Mouse (Mus musculus) lung, postnatal 0 days (tissue): Measurements from ENCODE around the gene Adcy5.

Experiments used
- CTCF ChIP-seq: IDR thresholded peaks from 2 replicates; pipeline ENCODE4 v1.5.1; 2016; ENCODE audit warnings: antibody characterized with exemption, mild to moderate bottlenecking
- EP300 ChIP-seq: IDR thresholded peaks from 2 replicates; pipeline ENCODE4 v1.6.1; 2016; ENCODE audit warnings: antibody characterized with exemption, mild to moderate bottlenecking, control low read depth

- no peak for TF ChIP-seq CTCF
- TF ChIP-seq EP300, result no peak
Measured at GRCm38 (mm10) chr16:35249763-35250162, 95.1 kb downstream of the Adcy5 start.
